Mouse (Mus musculus): Measurements from ENCODE around the gene Zfp148.

DNA sequence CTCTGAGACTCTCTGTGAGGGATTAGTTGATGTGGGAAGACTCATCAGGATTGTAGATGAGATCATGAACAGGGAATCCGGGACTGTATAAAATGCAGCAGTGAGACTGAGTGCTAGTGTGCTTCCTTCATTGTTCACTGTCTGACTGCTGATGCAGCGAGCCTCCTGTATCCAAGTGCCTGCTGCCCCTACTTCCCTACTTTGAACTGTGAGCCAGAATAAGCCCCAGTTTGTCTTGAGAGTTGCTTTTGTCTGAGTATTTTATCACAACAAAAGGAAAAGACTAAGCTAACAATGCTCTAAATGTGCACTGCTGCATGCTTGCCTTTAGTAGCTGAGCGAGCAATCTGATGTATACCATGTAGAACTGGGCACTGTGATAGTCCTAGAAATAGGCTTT, 47.7 kb downstream of the Zfp148 start:
- TF ChIP-seq POLR2A (IDR thresholded peaks at IDR 0.05; ENCODE audit: control insufficient read depth in 1 of 2, insufficient read depth in 1 of 2, low read depth in 1 of 2, low read length in 2 of 2, poor library complexity in 1 of 2) (no peak), GABPA (IDR thresholded peaks at IDR 0.05; ENCODE audit: low read depth, low read length) (no peak), BHLHE40 (IDR thresholded peaks at IDR 0.05; ENCODE audit: borderline replicate concordance, low read depth, low read length) (no peak)

Data from MEL (cell line).